Mouse (Mus musculus): Measurements from ENCODE around the gene Atxn1.

The Atxn1 gene

GRCm38 (mm10) chr13:45603636-45604035 lies 361.2 kb downstream of the Atxn1 start:
- intact Hi-C loops (cut with DNase I): no loop called here

DNA sequence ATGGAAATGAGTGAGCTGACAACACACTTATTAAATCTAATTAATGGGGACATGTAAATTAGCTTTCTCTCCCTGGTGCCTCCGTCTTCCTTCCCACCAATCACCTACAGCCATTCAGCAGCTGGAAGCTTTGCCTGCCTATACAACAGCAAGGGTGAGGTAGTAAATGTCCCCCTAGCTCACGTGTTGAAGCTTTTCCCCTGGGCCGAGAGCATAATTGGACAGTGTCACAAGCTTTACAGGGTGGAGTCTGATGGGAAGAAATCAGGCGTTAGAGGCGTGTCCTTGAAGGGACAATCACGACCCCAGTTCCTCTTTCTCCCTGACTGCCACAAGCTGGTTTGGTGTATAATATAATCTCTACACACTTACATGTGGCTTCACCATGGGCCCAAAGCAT lies 364.4 kb downstream of the Atxn1 start:
- intact Hi-C loops (cut with DNase I): no loop called here

- intact Hi-C loops (cut with DNase I): no loop called here
Observed at GRCm38 (mm10) chr13:45599831-45600230, 365.0 kb downstream of the Atxn1 start.

DNA sequence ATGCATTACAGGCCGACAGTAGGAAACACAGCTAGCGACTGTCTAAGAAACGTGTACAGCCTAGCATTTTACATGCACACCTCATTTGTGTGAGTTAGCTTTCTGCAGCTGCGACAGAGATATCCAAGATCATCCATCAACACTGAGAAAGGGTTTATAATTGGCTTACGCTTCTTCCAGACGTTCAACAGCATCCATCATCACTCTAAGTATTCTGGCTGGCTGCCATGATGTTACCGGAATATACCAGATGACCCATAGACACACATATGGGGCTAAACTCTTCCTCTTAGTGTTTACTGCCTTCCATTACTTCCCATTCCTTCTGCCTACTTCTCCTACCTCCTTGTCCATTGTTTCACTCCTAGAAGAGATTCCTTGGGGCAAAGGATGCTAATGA lies 369.4 kb downstream of the Atxn1 start:
- intact Hi-C loops (cut with DNase I): no loop called here

- intact Hi-C loops (cut with DNase I): no loop called here
Observed at GRCm38 (mm10) chr13:45593914-45594313, 370.9 kb downstream of the Atxn1 start.

DNA sequence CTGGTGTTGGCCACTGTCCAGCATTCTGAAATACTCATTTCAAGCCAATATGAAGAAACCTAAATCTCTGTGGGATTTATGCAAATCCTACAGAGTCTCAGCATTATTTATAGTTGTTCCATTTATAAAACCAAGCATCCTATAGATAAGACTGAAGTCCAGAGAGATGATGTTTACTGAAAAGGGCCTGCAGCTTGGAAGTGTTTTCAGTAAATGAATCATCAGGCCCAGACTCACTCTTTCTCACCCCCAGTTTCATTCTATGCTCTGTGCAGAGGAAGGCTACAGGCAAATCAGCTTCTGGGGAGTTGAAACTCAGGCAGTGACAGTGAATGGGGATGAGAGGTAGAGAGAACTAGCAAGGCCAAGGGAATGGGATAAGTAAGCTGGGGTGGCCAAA lies 373.9 kb downstream of the Atxn1 start:
- intact Hi-C loops (cut with DNase I): no loop called here

GRCm38 (mm10) chr13:45583061-45583460 lies 381.7 kb downstream of the Atxn1 start:
- intact Hi-C loops (cut with DNase I): no loop called here

- intact Hi-C loops (cut with DNase I): no loop called here
Observed at GRCm38 (mm10) chr13:45582294-45582693, 382.5 kb downstream of the Atxn1 start.

GRCm38 (mm10) chr13:45579751-45580150 lies 385.1 kb downstream of the Atxn1 start:
- intact Hi-C loops (cut with DNase I): loop anchor here (10.0 kb wide), 1 partner anchor 395 kb away; no protein-coding TSS in a partner anchor

GRCm38 (mm10) chr13:45577784-45578183 lies 387.0 kb downstream of the Atxn1 start:
- intact Hi-C loops (cut with DNase I): loop anchor here (10.0 kb wide), 1 partner anchor 397 kb away; no protein-coding TSS in a partner anchor

DNA sequence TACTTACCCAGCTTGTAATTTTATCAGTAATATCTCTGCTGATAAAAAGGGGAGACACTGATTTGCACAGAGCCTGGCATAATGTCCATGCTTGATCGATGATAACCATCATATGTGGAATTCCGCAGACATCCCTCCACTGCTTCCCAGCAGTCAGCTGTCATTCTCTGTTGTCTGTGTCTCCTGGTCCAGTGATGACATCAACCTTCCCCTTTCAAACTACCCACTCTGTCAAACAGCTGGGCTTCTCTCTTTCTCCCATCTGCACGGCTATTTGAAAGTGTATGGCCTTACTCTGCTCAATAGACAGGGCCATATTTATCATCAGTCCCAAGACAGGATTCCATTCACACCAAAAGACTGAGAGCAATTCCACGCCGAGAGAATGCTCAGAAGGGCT lies 387.4 kb downstream of the Atxn1 start:
- intact Hi-C loops (cut with DNase I): loop anchor here (10.0 kb wide), 1 partner anchor 397 kb away; no protein-coding TSS in a partner anchor

- intact Hi-C loops (cut with DNase I): loop anchor here (10.0 kb wide), 1 partner anchor 399 kb away; no protein-coding TSS in a partner anchor
Observed at GRCm38 (mm10) chr13:45576185-45576584, 388.6 kb downstream of the Atxn1 start.

GRCm38 (mm10) chr13:45572768-45573167 lies 392.0 kb downstream of the Atxn1 start:
- intact Hi-C loops (cut with DNase I): loop anchor here (5.0 to 10.0 kb wide), 2 partner anchors 65 to 402 kb away; no protein-coding TSS in a partner anchor

DNA sequence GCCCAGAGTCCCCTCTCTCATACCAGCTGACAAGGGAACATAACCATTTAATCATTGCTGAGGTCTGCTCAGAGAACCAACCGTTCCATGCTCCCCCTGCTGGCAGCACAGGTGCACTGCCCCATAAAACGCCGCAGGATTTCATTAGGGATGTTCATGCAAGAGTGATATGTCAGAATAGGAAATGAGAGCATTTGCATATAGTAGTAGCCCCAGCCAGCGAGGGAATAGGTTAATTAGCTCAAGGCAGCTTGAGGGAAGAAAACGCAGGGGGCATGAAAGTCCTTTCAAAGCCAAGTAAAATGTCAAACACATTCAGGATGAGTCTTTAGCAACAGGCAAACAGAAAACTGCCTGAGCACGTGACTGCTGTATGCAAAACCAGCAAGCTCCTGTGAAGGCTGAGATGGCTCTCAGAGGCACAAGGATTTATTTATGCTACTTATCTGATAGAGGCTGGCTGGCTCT lies 393.0 kb downstream of the Atxn1 start:
- intact Hi-C loops (cut with DNase I): loop anchor here (2.0 to 10.0 kb wide), 3 partner anchors 31 to 403 kb away; no protein-coding TSS in a partner anchor

- intact Hi-C loops (cut with DNase I): loop anchor here (2.0 to 10.0 kb wide), 3 partner anchors 29 to 405 kb away; no protein-coding TSS in a partner anchor
Observed at GRCm38 (mm10) chr13:45569932-45570331, 394.9 kb downstream of the Atxn1 start.

- intact Hi-C loops (cut with DNase I): no loop called here
Observed at GRCm38 (mm10) chr13:45564946-45565345, 399.9 kb downstream of the Atxn1 start.

DNA sequence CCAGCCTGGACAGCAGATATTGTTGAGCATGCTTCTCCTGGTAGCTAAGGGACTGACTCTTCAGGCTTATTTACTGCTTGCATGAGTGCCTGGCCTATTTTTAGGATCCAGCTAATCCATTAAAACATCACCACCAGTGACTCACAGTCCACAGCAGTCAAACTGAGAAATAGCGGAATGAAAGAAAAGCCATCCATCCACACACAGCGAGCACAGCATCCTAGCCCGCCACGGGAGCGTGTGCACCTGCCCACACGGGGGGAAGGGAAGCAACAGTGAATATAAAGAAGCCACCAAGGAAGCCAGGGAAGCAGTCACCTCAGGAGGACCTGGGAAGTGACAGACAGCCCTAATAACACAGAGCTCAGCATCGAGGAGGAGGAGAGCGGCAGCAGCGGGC lies 402.8 kb downstream of the Atxn1 start:
- intact Hi-C loops (cut with DNase I): no loop called here

DNA sequence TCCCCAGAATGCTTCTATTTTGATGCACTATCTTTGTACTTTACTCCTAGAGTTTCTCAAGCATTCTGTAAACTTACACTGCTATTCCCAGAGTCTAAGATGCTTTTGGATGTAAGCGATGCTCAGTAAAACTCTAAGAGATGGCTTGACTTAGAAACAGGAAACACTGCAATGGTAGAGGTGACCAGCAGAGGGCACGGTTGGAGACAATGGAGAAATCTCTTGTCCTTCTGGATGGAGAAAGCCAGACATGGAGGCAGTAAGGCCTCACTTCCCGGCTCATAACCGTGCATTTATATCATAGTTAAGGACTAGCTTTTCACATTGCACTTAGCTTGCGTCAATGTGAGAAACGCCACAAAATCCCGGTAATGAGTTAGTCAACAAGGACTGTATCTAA lies 404.3 kb downstream of the Atxn1 start:
- intact Hi-C loops (cut with DNase I): no loop called here

- intact Hi-C loops (cut with DNase I): no loop called here
Observed at GRCm38 (mm10) chr13:45559258-45559657, 405.6 kb downstream of the Atxn1 start.

DNA sequence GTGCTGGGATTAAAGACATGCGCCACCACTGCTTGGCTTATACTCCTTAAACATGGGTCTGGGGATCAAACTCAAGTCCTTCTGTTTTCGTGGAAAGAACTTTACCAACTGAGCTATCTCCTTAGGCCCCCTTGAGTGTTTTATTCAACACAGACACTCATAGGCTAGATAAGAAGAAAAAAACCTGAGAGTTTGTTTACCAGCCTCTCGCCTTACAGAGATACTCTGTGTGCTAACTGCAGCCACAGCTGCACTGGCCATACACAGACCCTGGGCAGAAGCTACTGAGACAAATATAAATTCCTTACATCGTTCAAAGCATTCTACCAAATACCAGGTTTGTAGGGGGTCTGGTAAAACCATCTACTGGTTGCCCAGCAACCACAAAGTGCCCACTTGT lies 406.4 kb downstream of the Atxn1 start:
- intact Hi-C loops (cut with DNase I): no loop called here

- intact Hi-C loops (cut with DNase I): no loop called here
Observed at GRCm38 (mm10) chr13:45553674-45554073, 411.1 kb downstream of the Atxn1 start.

GRCm38 (mm10) chr13:45547549-45547948 lies 417.3 kb downstream of the Atxn1 start:
- intact Hi-C loops (cut with DNase I): no loop called here

- intact Hi-C loops (cut with DNase I): no loop called here
Observed at GRCm38 (mm10) chr13:45546946-45547345, 417.9 kb downstream of the Atxn1 start.

DNA sequence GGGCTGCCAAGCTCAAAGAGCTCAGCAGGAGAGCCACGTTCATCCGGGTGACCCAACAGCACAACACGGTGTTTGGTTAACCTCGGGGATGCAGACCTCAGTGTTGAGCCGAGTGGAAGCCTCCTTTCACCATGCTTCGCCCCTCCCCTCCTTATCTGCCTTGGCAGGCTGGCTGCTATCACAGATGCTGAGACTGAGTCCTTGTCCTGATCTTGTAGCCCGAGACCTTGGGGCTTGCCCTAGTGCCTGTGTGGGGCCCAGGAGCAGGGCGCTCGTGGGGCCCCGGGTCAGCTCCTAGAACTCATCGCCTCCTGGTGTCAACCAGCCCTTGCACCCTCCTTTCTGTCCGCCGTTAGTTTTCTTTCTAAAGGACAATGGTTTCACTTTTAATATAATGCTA lies 418.8 kb downstream of the Atxn1 start:
- intact Hi-C loops (cut with DNase I): no loop called here

Data from adrenal gland (tissue).